Mouse (Mus musculus) embryo, embryonic 10.5 days (tissue): ENCODE results near the gene Zfp429.
"Not testable (repeated sequence)": the region's sequence is repeated elsewhere in the genome, so short reads cannot be mapped to it uniquely, and the experiment has no call there.

Source experiments
- DNase-seq: peaks from one replicate; pipeline ENCODE4 v3.0.0-alpha.2; 2015; ENCODE audit warnings: low spot score

Gene Zfp429

DNA sequence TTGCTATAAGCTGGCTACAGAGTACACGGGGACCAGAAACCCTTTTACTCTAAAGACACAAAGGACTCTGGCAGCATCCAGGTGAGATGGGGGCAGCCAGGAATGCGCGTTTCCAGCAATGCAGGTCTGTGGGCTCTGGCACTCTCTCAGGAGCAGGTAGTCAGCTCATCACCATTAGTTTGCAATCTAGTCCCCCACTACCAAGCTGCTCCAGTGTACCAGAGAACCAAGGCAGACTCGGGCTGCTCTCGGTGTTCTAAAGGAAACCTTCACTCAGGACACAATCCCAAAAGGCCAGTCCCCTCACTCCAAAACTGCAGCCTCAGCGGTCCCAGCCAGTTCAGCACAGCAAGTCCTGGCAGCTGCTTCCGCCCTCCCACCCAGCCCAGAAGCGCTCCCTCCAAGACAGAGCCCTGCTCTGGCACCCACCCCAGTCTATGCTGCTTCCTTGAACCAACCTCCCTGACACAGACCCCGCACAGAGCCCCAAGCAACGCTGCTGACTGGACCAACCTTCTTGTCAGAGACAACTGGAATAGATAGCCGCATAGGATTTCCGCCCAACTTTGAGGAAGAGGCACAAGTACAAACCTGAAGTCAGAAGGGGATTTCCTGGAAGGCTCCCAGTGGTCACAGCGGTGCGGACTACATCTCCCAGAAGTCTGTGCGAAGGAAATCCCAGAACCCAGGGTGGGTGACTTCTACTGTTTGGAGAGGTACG is at the start of gene Zfp429:
Gene Zfp429 (minus strand): TSS at position 637 of the 721 bp plus-strand sequence.
- peak; percentile 85 for DNase-seq

GRCm38 (mm10) chr13:67437095-67437494 is 37.5 kb upstream of the Zfp429 start:
- not testable (repeated sequence) for DNase-seq

DNA sequence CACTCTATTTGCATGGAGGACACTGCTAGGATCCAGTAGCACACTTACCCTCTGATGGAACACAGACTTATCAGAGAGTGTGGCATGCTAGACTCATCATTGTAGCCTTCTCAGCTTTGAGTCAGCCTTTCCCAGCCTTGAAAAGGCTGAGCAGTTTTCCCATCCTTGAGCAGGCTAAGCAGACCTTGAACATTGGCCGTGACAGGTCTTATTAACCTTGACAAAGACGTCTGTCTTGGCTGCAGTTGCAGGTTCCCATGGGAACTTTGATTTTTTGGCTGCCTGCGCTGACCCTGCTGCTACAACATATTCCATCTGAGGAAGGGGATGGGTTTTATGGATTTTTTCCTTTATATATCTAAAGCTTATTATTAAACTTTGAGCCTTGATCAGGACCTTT is 28.5 kb upstream of the Zfp429 start:
- no peak for DNase-seq

DNA sequence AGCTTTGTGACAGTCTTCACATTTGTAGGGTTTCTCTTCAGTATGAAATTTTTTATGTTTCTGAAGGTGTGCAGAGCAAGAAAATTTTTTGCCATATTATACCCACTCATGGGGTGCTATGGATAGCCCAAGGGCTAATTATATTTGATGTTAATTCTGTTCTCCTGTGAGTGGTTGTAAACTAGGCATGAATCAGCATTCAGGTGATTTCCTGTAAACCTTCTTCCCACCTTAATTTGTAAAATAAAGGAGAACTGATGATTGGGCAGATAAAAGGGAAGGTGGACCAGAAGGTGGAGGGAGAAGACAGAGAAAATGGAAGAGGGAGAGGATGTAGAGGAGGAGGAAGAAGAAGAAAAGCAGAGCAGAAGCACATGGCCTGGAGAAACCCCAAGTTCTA is 26.1 kb upstream of the Zfp429 start:
- DNase-seq = not testable (repeated sequence)

- DNase-seq = not testable (repeated sequence)
Observed at GRCm38 (mm10) chr13:67422532-67422931, 22.9 kb upstream of the Zfp429 start.

GRCm38 (mm10) chr13:67421207-67421857 is 21.7 kb upstream of the Zfp429 start, which contains the start of gene Zfp459:
Gene Zfp459, minus strand, starts transcription at chr13:67421418.
- DNase-seq = peak; percentile 71

DNA sequence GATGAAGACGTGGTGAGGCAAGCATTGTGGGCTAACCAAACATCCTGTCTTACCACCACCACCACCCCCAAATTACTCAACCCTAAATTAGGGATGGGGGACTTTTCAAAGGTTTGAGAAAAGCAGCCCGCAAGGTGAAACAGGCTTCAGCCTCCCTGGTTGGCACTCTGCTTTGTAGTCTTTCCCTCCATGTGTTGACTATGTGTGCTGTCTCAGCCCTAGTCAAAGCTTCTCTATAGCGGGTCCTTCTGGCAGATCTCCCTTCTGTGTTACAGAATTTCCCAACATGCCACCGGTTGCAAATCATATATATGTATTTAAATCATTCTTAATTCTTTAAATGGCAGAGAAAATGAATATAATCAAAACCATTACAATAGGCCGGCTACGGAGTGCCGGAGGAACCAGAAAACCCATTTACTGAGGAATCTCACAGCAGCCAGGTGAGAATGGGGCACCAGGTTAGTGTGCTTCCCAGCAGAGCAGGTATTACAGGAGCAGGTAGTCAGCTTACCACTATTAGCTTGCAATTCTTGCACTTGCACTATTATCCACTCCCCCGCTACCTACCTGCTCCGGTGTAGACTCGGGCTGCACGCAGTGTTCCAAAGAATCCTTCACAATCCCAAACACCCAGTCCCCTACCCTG is 21.1 kb upstream of the Zfp429 start:
- DNase-seq = no peak

- no peak for DNase-seq
Observed at GRCm38 (mm10) chr13:67416811-67417210, 17.2 kb upstream of the Zfp429 start.

GRCm38 (mm10) chr13:67415759-67416158 is 16.1 kb upstream of the Zfp429 start:
- no peak for DNase-seq

DNA sequence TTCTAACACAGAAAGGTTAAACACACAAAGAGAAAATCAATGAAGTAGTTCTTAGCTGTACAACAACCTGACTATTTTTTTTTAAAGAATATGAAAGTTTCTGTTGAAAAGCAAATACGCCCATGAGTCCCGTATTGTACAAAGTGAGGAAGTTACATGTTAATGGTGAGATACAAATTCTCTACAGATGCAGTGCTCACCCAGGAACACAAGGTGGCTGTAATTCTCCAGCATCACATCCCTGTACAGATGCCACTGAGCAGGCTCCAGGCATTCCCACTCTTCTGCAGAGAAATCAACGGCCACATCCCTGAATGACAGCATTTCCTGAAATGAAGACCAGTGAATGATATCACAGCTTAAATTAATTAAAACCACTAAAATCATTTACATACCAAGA is 14.0 kb upstream of the Zfp429 start:
- DNase-seq = not testable (repeated sequence)

GRCm38 (mm10) chr13:67376255-67376654 is 23.4 kb downstream of the Zfp429 start:
- DNase-seq = not testable (repeated sequence)

GRCm38 (mm10) chr13:67375050-67375911 is 24.3 kb downstream of the Zfp429 start, which contains the start of the genes Gm28041 and Zfp456:
Gene Gm28041, minus strand, starts transcription at chr13:67375733.
Gene Zfp456, minus strand, starts transcription at chr13:67375810.
- DNase-seq = peak; percentile 83

DNA sequence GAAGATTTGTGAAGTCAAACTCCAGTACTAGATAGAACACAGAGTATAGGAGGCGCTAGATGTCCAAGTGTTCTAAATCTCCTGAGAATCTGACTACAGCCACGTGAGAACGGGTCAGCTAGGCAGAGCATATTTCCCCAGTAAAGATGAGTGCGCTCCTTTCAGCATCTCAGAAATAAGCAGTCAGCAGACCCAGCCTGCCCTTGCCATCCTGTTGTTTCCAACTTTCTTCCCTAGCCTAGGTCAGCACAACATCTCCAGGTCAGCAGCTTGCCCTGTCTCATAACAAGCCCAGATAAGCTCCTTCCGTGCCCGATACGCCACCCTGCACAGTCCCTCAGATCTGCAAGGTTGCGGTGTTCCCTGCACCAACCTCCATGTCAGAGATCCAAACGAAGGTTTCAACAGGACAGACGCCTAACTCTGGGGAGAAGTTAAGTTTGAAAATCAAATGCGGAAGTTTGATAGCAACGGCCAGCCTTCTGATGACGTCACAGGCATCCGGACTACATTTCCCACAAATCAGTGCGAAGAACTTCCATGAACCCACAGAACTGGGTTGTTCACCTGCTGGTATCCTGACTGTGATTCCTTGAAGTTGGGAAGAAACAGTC is 39.4 kb downstream of the Zfp429 start, which contains the start of the genes Gm28044 and Zfp953:
Gene Gm28044 (minus strand): TSS at position 406 of the 614 bp plus-strand sequence.
Gene Zfp953 (minus strand): TSS at position 475 of the 614 bp plus-strand sequence.
- peak; percentile 96 for DNase-seq

DNA sequence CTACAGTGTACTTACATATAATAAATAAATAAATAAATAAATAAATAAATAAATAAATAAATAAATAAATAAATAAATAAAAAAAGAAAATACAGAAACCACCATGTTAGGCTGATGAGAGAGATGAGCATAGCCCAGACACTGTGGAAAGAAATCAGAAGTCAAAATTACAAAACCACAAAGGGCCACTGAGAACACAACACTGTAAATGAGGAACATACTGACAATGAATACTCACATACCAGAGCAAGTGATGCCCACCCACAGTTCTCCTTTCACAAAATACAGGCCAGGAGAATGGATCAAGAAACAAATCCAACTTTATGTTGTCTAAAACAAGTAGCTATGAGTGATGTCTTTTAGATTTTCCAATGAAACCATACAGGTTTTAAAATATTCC is 47.8 kb downstream of the Zfp429 start:
- no peak for DNase-seq

DNA sequence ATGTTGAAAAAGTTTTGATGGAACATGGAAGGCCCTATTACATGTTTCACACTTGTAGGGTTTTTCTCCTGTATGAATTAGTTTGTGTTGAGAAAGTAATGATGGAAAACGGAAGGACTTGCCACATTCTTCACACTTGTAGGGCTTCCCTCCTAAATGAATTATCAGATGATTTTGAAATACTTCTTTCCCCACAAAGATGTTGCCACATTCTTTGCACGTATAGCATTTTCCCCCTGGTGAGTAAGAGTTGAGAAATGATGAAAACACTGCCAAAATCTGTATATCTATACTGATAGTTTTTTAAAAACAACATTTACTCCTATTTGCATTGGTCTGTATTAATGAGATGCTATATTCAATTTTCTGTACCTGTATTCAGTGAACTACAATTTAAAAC is 56.2 kb downstream of the Zfp429 start:
- DNase-seq = no peak
